8 mouse cellular contexts compared by ENCODE assay signal in genomic region chr2:17730957-17731830, GRCm38 (mm10). TPM values are rescaled to one million over a fixed set of nuclear protein-coding genes. Genes with fewer than 3 reads are reported as not detected.
DNase-seq lines count a peak whose midpoint lies in the region; ATAC-seq and TF ChIP-seq lines count a peak whose summit lies in the region.

Gene Nebl (minus strand): TSS chr2:17731464.

- H3K36me3 ChIP-seq in kidney, embryonic 15.5 days: no peaks in the 10 kb centered on the region
- H3K36me3 ChIP-seq in intestine, postnatal 0 days (ENCODE audit: control insufficient read depth, insufficient read depth): no peaks in the 10 kb centered on the region
- H3K36me3 ChIP-seq in myocyte (ENCODE audit: control insufficient read depth, insufficient read depth): no peaks in the 10 kb centered on the region

- H3K79me2 ChIP-seq in myocyte (ENCODE audit: control insufficient read depth, insufficient read depth): no peaks in the 10 kb centered on the region

- no peaks in the 10 kb centered on the region for H3K9me3 ChIP-seq in kidney, embryonic 15.5 days (replicated peaks)
- no peaks in the 10 kb centered on the region for H3K9me3 ChIP-seq in intestine, postnatal 0 days (ENCODE audit: control insufficient read depth)

- peak within 1 kb of the TSS; percentile 98 for H3K4me2 ChIP-seq in kidney, embryonic 15.5 days
- peak within 1 kb of the TSS; percentile 97 for H3K4me2 ChIP-seq in intestine, postnatal 0 days (replicated peaks; ENCODE audit: low read depth)
- peak within 1 kb of the TSS; percentile 84 for H3K4me2 ChIP-seq in myocyte (ENCODE audit: low read depth)

- peak within 1 kb of the TSS; percentile 45 for H3K9ac ChIP-seq in kidney, embryonic 15.5 days
- H3K9ac ChIP-seq in intestine, postnatal 0 days (ENCODE audit: low read depth, low read length): peak within 1 kb of the TSS; percentile 31; the same call in 1 of the 2 replicates

- 0 out of 2 replicates have a peak within 1 kb of the TSS, but pooled peaks have one; percentile 14 for H3K27ac ChIP-seq in kidney, embryonic 15.5 days
- H3K27ac ChIP-seq in intestine, postnatal 0 days (ENCODE audit: low read depth, low read length): no peak within 1 kb of the TSS

- DNase-seq in kidney, adult 11 months: no peak
- DNase-seq in cerebellum, postnatal 36 days: peak; percentile 52 to 72
- peak; percentile 9 for DNase-seq in liver
- DNase-seq in thymus, postnatal 0 days (ENCODE audit: low spot score): peak; percentile 52

- WGBS in kidney, embryonic 15.5 days: under 1% methylated on average over 54 of the region's 59 CpGs
- WGBS in intestine, postnatal 0 days: 2% methylated on average over 58 of the region's 59 CpGs

- no peak for TF ChIP-seq POLR2A in myocyte (IDR thresholded peaks at IDR 0.05; ENCODE audit: insufficient read length, low read depth)

- ATAC-seq in kidney, embryonic 15.5 days (replicated peaks; ENCODE audit: low FRiP score): peak; percentile 90
- peak; percentile 74 for ATAC-seq in granulocyte monocyte progenitor cell, adult 5-6 weeks (replicated peaks; ENCODE audit: poor library complexity, severe bottlenecking)
- peak; percentile 80 for ATAC-seq in intestine, postnatal 0 days

- peak within 1 kb of the TSS; percentile 23 for H3ac ChIP-seq in myocyte (ENCODE audit: control insufficient read depth, insufficient read length)

- H3K4me1 ChIP-seq in kidney, embryonic 15.5 days: peaks cover 16% of the 10 kb centered on the region
- H3K4me1 ChIP-seq in intestine, postnatal 0 days (replicated peaks; ENCODE audit: control insufficient read depth, insufficient read depth, low read length): no peaks in the 10 kb centered on the region

- H3K27me3 ChIP-seq in kidney, embryonic 15.5 days: peaks cover 42% of the 10 kb centered on the region
- peaks cover 24% of the 10 kb centered on the region for H3K27me3 ChIP-seq in intestine, postnatal 0 days (replicated peaks; ENCODE audit: control insufficient read depth, insufficient read depth, low read length)
- H3K27me3 ChIP-seq in myocyte (ENCODE audit: control insufficient read depth, insufficient read depth, insufficient read length): no peaks in the 10 kb centered on the region

- peak within 1 kb of the TSS; percentile 60 for H3K4me3 ChIP-seq in kidney, embryonic 15.5 days (replicated peaks)
- H3K4me3 ChIP-seq in intestine, postnatal 0 days (ENCODE audit: low read depth, low read length): peak within 1 kb of the TSS; percentile 51
- H3K4me3 ChIP-seq in myocyte: no peak within 1 kb of the TSS

- no peak for TF ChIP-seq CTCF in intestine, postnatal 0 days (IDR thresholded peaks at IDR 0.05; ENCODE audit: low read depth)

TF ChIP-seq in myocyte, 11 proteins besides CTCF, POLR2A, EP300 and RAD21:
- TF ChIP-seq CEBPB (IDR thresholded peaks at IDR 0.05; ENCODE audit: insufficient read depth, poor library complexity, severe bottlenecking) (no peak), REST (IDR thresholded peaks at IDR 0.05; ENCODE audit: insufficient read depth, insufficient read length) (no peak), E2F4 (IDR thresholded peaks at IDR 0.05; ENCODE audit: insufficient read depth) (no peak), MYOG (IDR thresholded peaks at IDR 0.05; ENCODE audit: control insufficient read depth in 1 of 3, insufficient read depth in 1 of 3, insufficient read length in 2 of 3, low read depth in 2 of 3) (no peak), MAX (IDR thresholded peaks at IDR 0.05; ENCODE audit: low read depth) (no peak), USF1 (IDR thresholded peaks at IDR 0.05; ENCODE audit: low read depth) (no peak), POLR2AphosphoS2 (IDR thresholded peaks at IDR 0.05; ENCODE audit: insufficient read length, low read depth) (no peak), TCF3 (IDR thresholded peaks at IDR 0.05; ENCODE audit: insufficient read length, low read depth) (no peak), SRF (IDR thresholded peaks at IDR 0.05; ENCODE audit: control insufficient read depth, insufficient read length, low read depth) (no peak), MYOD1 (IDR thresholded peaks at IDR 0.05; ENCODE audit: control insufficient read depth in 1 of 3, insufficient read length in 2 of 3, low read depth in 2 of 3) (no peak), TCF12 (IDR thresholded peaks at IDR 0.05; ENCODE audit: insufficient read depth, poor library complexity, severe bottlenecking) (no peak)

RNA-seq across cellular contexts. Expression of gene Nebl, which starts in this region (rescaled TPM):
- polyA plus RNA-seq in kidney, embryonic 15.5 days (2015; fragmentation: Nextera tagmentation; extraction: Ambion mirVana): 7.1 and 7.2 TPM in 2 replicates
- 1.4 and 2.1 TPM in 2 replicates for total RNA-seq in granulocyte monocyte progenitor cell, adult 5-6 weeks (2014; fragmentation: Nextera tagmentation)
- 3.6 and 7.9 TPM in 2 replicates for total RNA-seq in granulocyte monocyte progenitor cell, adult 5-6 weeks (2017)
- 0.22 and 0.33 TPM in 2 replicates for polyA plus RNA-seq in intestine, postnatal 0 days (2015; fragmentation: Nextera tagmentation; extraction: Ambion mirVana)
- 0.08 TPM for polyA plus RNA-seq in myocyte (2012; fragmentation: generic; extraction: Trizol)
- 165 and 168 TPM in 2 replicates for polyA plus RNA-seq in thymus, postnatal 0 days (2015; fragmentation: Nextera tagmentation; extraction: Ambion mirVana)

Comparison
In these comparisons a context has a peak if more than half of its experiments do, and no peak if none do; other contexts are left out.
1. RNA of gene Nebl (polyA plus RNA-seq): 165 to 168 TPM in thymus, postnatal 0 days; 7.1 to 7.2 TPM in kidney, embryonic 15.5 days, 0.22 to 0.33 TPM in intestine, postnatal 0 days and 0.08 TPM in myocyte (single experiment); every median in the first group is over 10 times any median in the second.
2. Peak in ATAC-seq, H3K4me3 ChIP-seq, H3K9ac ChIP-seq and H3K4me2 ChIP-seq in intestine, postnatal 0 days; RNA of the gene not detected or under 1 TPM.
3. Peak in every context shown above with its lines, with median percentiles within 50 percentile points of each other: ATAC-seq and H3K4me2 ChIP-seq.